Mouse (Mus musculus): ENCODE data around the gene Gm20683.
"Not testable (repeated sequence)": the region's sequence is repeated elsewhere in the genome, so short reads cannot be mapped to it uniquely, and the experiment has no call there.

The Gm20683 gene

GRCm38 (mm10) chr17:25827546-25828222 is 13.9 kb downstream of the Gm20683 start:
- ATAC-seq (ENCODE audit: low TSS enrichment) = no peak

GRCm38 (mm10) chr17:25827011-25827410 is 14.6 kb downstream of the Gm20683 start:
- no peak for ATAC-seq (ENCODE audit: low TSS enrichment)

GRCm38 (mm10) chr17:25825984-25826570 is 15.5 kb downstream of the Gm20683 start:
- ATAC-seq (ENCODE audit: low TSS enrichment) = no peak

GRCm38 (mm10) chr17:25825311-25825710 is 16.3 kb downstream of the Gm20683 start:
- no peak for ATAC-seq (ENCODE audit: low TSS enrichment)

GRCm38 (mm10) chr17:25824362-25825142 is 17.0 kb downstream of the Gm20683 start:
- no peak for ATAC-seq (ENCODE audit: low TSS enrichment)

- ATAC-seq (ENCODE audit: low TSS enrichment) = peak; percentile 88
Measured at GRCm38 (mm10) chr17:25823452-25823851, 18.1 kb downstream of the Gm20683 start, which contains the start of gene Wdr24. Wdr24 (plus strand) TSS chr17:25823627.

GRCm38 (mm10) chr17:25818851-25819780 is 22.4 kb downstream of the Gm20683 start:
- ATAC-seq (ENCODE audit: low TSS enrichment) = no peak

GRCm38 (mm10) chr17:25817662-25818061 is 23.9 kb downstream of the Gm20683 start:
- ATAC-seq (ENCODE audit: low TSS enrichment) = no peak

- peak; percentile 75 for ATAC-seq (ENCODE audit: low TSS enrichment)
Measured at GRCm38 (mm10) chr17:25813471-25813870, 28.1 kb downstream of the Gm20683 start.

GRCm38 (mm10) chr17:25810890-25811289 is 30.7 kb downstream of the Gm20683 start:
- ATAC-seq (ENCODE audit: low TSS enrichment) = no peak

GRCm38 (mm10) chr17:25809606-25810340 is 31.8 kb downstream of the Gm20683 start:
- ATAC-seq (ENCODE audit: low TSS enrichment) = peak; percentile 14; the same call in 1 of the 2 replicates

- peak; percentile 60 for ATAC-seq (ENCODE audit: low TSS enrichment)
Measured at GRCm38 (mm10) chr17:25808789-25809605, 32.6 kb downstream of the Gm20683 start, which contains the start of gene Fbxl16. Fbxl16 (plus strand) TSS chr17:25809085.

GRCm38 (mm10) chr17:25808028-25808427 is 33.5 kb downstream of the Gm20683 start:
- no peak for ATAC-seq (ENCODE audit: low TSS enrichment)

GRCm38 (mm10) chr17:25807452-25807851 is 34.1 kb downstream of the Gm20683 start:
- ATAC-seq (ENCODE audit: low TSS enrichment) = not testable (repeated sequence)

- ATAC-seq (ENCODE audit: low TSS enrichment) = no peak
Measured at GRCm38 (mm10) chr17:25806507-25806906, 35.1 kb downstream of the Gm20683 start.

GRCm38 (mm10) chr17:25802825-25803517 is 38.6 kb downstream of the Gm20683 start:
- peak; percentile 86 for ATAC-seq (ENCODE audit: low TSS enrichment)

- ATAC-seq (ENCODE audit: low TSS enrichment) = peak; percentile 61; the same call in 1 of the 2 replicates
Measured at GRCm38 (mm10) chr17:25801029-25801428, 40.5 kb downstream of the Gm20683 start.

GRCm38 (mm10) chr17:25796951-25797369 is 44.6 kb downstream of the Gm20683 start, which contains the start of gene Metrn:
Metrn (minus strand) TSS chr17:25797136.
- 0 out of 2 replicates have a peak, but pooled peaks have one; percentile 29 for ATAC-seq (ENCODE audit: low TSS enrichment)

- ATAC-seq (ENCODE audit: low TSS enrichment) = no peak
Measured at GRCm38 (mm10) chr17:25796211-25796771, 45.3 kb downstream of the Gm20683 start.

Measured in frontal cortex, adult (tissue).